Mouse (Mus musculus) Patski (cell line): Measurements from ENCODE around the gene Zmat3. TPM values are rescaled to one million over a fixed set of nuclear protein-coding genes. Genes with fewer than 3 reads are reported as not detected.

Experiments used
- ATAC-seq: fragments of 100-300 bp; one replicate; pipeline ENCODE4 v1.8.0; 2021
- CTCF ChIA-PET: fragments of 350-600 bp; sonication (Branson Sonifier 250); formaldehyde crosslinking; loops from one replicate; lab custom pipeline; 2022; ENCODE audit warnings: inconsistent platforms; lab: Charles Lee
- POLR2A ChIA-PET: fragments of 350-600 bp; sonication (Branson Sonifier 250); formaldehyde crosslinking; loops from one replicate; lab custom pipeline; 2022; ENCODE audit warnings: antibody characterized with exemption, inconsistent platforms; lab: Charles Lee
- DNase-seq: peaks from one replicate; pipeline ENCODE4 v3.0.0-alpha.2; 2011; ENCODE audit warnings: low read depth, low spot score
- H3K27me3 ChIP-seq: fragments of 371-371 bp; one replicate; pipeline ENCODE4 v1.5.1; 2021
- CTCF ChIP-seq: fragments of 100-300 bp; IDR thresholded peaks from one replicate; pipeline ENCODE4 v1.5.1; 2021
- in situ Hi-C: fragments of 300-500 bp; cut with MboI; formaldehyde crosslinking; loops from 3 replicates; pipeline ENCODE4 v1.11.1; 2018; ENCODE audit warnings: low pct_unique_long_range_greater_than_20kb, mixed read lengths
- polyA plus RNA-seq: library from polyadenylated mRNA; unstranded; gene quantifications from one replicate; pipeline ENCODE4 v1.2.3, GENCODE M21; 2021

Gene Zmat3
- polyA plus RNA-seq = 23.8 TPM

DNA sequence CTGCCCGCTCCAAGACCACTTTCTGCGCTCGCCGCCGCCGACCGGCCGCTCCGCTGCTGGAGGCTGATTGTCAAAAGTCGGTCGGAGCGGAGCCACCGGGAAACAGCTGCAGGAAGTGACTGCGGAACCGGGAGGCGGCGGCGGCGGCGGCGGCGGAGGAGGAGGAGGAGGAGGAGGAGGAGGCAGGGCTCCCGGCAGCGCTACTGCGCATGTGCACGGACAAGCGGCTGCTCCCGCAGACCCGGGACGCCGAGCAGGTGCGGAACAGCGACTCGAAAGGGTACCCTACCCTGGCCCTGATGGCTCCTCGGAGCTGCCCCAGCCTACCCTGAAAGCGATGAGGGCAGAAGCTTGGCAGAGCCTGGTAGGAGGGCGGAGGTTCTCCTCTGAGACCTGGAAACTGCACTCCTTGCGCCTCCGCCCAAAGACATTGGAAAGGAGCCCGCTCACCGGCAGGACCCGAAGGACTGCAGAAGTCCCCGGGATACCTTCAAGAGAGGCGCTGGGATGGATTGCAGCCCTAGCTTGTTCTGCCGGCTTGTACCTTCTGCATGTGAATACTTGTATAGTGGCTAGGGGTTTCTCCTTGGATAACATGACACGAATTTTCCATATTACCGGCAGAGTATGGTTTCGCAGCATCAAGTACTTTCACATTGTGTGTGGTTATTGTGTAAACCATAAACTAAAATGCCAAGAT, at the start of gene Zmat3:
TSS of gene Zmat3 (minus strand) at position 469 of the 700 bp plus-strand sequence.
- no peaks in the 10 kb centered on the region for H3K27me3 ChIP-seq
- TF ChIP-seq CTCF = no peak
- peak; percentile 33 for DNase-seq
- ChIA-PET CTCF (interaction anchor here (1.2 to 3.2 kb wide), 3 partner anchors 14 to 32 kb away, joined by 3 to 11 read pairs (median 11); no protein-coding TSS in a partner anchor), POLR2A (interaction anchor here (1.2 to 3.7 kb wide), 4 partner anchors 15 to 140 kb away, joined by 3 to 17 read pairs (median 5); partner anchors contain the start of gene Pik3ca)
- in situ Hi-C loops = no loop called here
- peak; percentile 49 for ATAC-seq

DNA sequence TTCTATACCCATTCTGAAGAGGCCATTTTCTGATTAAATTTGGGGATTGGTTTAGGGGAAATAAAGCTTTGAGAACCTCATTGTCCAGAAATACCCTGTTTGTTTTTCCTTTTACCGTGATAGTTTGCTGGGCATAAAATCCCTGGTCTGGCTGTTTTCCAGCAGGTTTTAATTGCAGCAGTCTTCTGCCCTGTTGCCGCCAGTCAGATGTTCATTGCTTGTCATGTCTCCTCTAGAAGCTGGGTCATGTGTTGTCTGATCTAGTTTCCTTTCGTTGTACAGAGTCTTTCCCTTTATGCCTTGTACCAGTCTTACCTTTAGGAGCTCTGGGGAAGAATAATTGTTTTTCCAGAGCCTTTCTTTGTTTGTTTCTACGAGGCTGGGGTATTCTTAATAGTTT, 48.6 kb upstream of the Zmat3 start:
- ChIA-PET CTCF (interaction anchor here (0.9 to 4.7 kb wide), 6 partner anchors 8 to 34 kb away, joined by 3 to 16 read pairs (median 4); no protein-coding TSS in a partner anchor), POLR2A (interaction anchor here (0.7 to 0.9 kb wide), 2 partner anchors 12 to 1315 kb away, joined by 3 to 7 read pairs; no protein-coding TSS in a partner anchor)
- in situ Hi-C loops = no loop called here
- ATAC-seq (no peak), DNase-seq (no peak)
- no peaks in the 10 kb centered on the region for H3K27me3 ChIP-seq
- no peak for TF ChIP-seq CTCF

- DNase-seq (no peak), ATAC-seq (no peak)
- TF ChIP-seq CTCF = no peak
- ChIA-PET POLR2A (interaction anchor here (1.0 kb wide), 1 partner anchor 10 kb away, joined by 4 read pairs; no protein-coding TSS in a partner anchor), CTCF (interaction anchor here (1.1 to 3.3 kb wide), 2 partner anchors 10 to 12 kb away, joined by 5 to 15 read pairs; no protein-coding TSS in a partner anchor)
- H3K27me3 ChIP-seq = no peaks in the 10 kb centered on the region
- in situ Hi-C loops = no loop called here
Observed at GRCm38 (mm10) chr3:32412502-32413044, 46.8 kb upstream of the Zmat3 start.

- DNase-seq = no peak
Observed at GRCm38 (mm10) chr3:32408811-32409273, 43.0 kb upstream of the Zmat3 start.

GRCm38 (mm10) chr3:32406804-32407203, 41.0 kb upstream of the Zmat3 start:
- ChIA-PET CTCF (interaction anchor here (1.2 to 2.8 kb wide), 2 partner anchors 9 to 26 kb away, joined by 3 to 16 read pairs; no protein-coding TSS in a partner anchor), POLR2A (interaction anchor here (0.5 kb wide), 1 partner anchor 12 kb away, joined by 4 read pairs; no protein-coding TSS in a partner anchor)
- in situ Hi-C loops = no loop called here
- DNase-seq = no peak
- H3K27me3 ChIP-seq = no peaks in the 10 kb centered on the region
- no peak for TF ChIP-seq CTCF
- no peak for ATAC-seq

More at GRCm38 (mm10) chr3:32408811-32409273, 43.0 kb upstream of the Zmat3 start:
- peak; percentile 83 for ATAC-seq
- ChIA-PET POLR2A (interaction anchor here (0.6 kb wide), 1 partner anchor 44 kb away, joined by 3 read pairs; no protein-coding TSS in a partner anchor), CTCF (interaction anchor here (1.1 to 1.7 kb wide), 3 partner anchors 9 to 20 kb away, joined by 3 read pairs; no protein-coding TSS in a partner anchor)
- H3K27me3 ChIP-seq = no peaks in the 10 kb centered on the region
- TF ChIP-seq CTCF = no peak
- in situ Hi-C loops = no loop called here

GRCm38 (mm10) chr3:32405699-32406098, 39.9 kb upstream of the Zmat3 start:
- in situ Hi-C loops = no loop called here
- ATAC-seq = no peak

DNA sequence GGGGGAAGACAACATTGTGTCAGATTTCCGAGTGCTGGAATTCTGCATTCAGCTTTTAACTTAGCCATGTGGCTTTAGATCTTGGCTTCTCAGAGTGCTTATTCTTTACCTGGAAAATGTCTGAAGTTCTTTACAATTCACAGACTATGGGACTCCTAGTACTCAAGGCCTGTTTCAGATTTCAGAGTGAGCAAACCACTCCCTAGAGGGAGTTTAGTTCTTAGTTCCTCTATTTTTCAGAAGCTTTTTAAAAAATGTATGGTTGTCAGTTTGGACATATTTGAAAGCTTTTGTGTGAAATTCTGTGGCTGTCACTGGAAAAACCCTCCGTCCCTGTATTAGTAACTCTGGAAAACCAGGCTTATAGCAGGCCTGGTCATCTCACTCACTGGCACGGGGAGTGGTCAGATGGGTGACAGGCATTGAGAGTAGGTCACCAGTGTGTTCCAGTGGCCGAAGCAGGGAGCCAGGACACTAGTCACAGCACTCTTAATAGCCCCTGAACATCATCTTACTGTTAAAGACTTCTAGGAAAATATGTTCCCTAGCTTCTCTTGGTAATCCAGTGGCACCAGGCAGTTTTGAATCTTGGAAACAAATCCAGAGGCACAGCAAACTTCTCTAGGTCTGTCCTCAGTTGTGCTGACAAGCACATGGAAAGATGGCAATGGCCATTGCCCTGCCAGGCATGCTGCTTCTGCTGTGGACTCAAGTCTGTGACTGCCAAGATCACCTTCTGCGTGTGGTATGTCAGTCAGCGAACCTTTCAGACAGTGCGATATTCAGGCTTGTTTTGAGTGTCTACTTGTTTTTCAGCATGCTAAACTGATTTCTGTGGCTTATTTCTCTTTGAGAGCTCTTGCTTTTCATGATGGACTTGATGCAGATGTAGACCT, 37.4 kb upstream of the Zmat3 start:
- DNase-seq (no peak), ATAC-seq (no peak)
- TF ChIP-seq CTCF = no peak
- ChIA-PET POLR2A (interaction anchor here (0.8 to 1.4 kb wide), 4 partner anchors 9 to 21 kb away, joined by 3 to 4 read pairs (median 4); no protein-coding TSS in a partner anchor), CTCF (interaction anchor here (0.8 to 5.0 kb wide), 12 partner anchors 9 to 92 kb away, joined by 3 to 18 read pairs (median 5); no protein-coding TSS in a partner anchor)
- in situ Hi-C loops = no loop called here
- no peaks in the 10 kb centered on the region for H3K27me3 ChIP-seq

More at GRCm38 (mm10) chr3:32405699-32406098, 39.9 kb upstream of the Zmat3 start:
- CTCF ChIA-PET = interaction anchor here (0.7 to 2.8 kb wide), 4 partner anchors 10 to 25 kb away, joined by 3 to 16 read pairs (median 4); no protein-coding TSS in a partner anchor
- H3K27me3 ChIP-seq = no peaks in the 10 kb centered on the region
- POLR2A ChIA-PET = no interaction called here
- no peak for TF ChIP-seq CTCF
- DNase-seq = no peak

DNA sequence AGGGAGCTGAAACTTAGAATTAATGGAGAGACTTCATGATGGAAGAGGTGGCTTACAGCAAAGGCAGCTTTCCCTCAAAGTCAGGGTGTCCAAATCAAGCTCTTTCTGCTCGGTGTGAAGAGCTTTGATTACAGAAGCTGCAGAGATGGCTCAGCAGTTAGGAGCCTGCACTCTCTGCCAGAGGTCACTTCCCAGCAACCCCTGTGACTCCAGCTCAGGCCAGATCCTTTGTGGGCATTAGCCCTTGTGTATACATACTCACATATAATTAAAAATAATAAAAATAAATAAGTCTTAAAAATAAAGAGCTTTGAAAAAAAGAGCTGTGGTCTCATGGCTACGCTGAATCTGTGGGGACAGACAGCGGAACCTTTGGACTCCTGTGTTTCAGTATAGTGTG, 35.8 kb upstream of the Zmat3 start:
- POLR2A ChIA-PET = no interaction called here
- in situ Hi-C loops = no loop called here
- H3K27me3 ChIP-seq = no peaks in the 10 kb centered on the region
- no peak for DNase-seq
- CTCF ChIA-PET = interaction anchor here (1.1 to 5.0 kb wide), 10 partner anchors 10 to 106 kb away, joined by 3 to 18 read pairs (median 5); no protein-coding TSS in a partner anchor
- TF ChIP-seq CTCF = no peak
- ATAC-seq = no peak

DNA sequence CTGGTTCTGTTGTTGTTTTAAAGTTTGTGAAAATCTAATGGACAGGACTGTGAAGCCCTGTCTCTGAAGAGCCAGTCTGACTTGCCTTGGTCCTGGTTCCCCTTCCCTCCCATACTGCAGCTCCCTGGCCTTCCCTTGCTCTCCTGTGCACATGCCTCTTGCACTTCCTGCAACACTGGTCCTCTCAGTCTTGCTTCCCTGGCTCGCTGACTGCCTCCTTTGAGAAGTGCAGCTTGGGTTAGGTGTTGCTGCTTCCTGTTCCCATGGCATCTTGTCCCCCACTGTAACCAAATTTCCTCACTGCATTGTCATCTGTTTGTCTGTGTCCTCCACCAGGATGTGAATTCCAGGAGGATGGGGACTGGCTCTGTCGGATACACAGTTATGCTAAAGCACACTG, 34.1 kb upstream of the Zmat3 start:
- ChIA-PET CTCF (interaction anchor here (0.9 to 5.0 kb wide), 8 partner anchors 8 to 109 kb away, joined by 3 to 18 read pairs (median 4); partner anchors contain the start of gene Zfp639), POLR2A (interaction anchor here (1.2 to 1.4 kb wide), 2 partner anchors 35 to 66 kb away, joined by 3 to 5 read pairs; partner anchors contain the start of gene Zmat3)
- TF ChIP-seq CTCF = no peak
- no peaks in the 10 kb centered on the region for H3K27me3 ChIP-seq
- in situ Hi-C loops = loop anchor here (10.0 kb wide), 1 partner anchor 105 kb away; no protein-coding TSS in a partner anchor
- ATAC-seq (no peak), DNase-seq (no peak)
